Mouse (Mus musculus) thymus, postnatal 10 days (tissue): ENCODE data around the gene Cnnm3.

ENCODE experiments used
- DNase-seq, 2 experiments: peaks; one replicate each; pipeline ENCODE4 v3.0.0; 2021; ENCODE audit warnings: low spot score in 2 of 2

Gene Cnnm3

GRCm38 (mm10) chr1:36556553-36557456 lies 45.1 kb downstream of the Cnnm3 start:
- peak; percentile 84 to 94 for DNase-seq

DNA sequence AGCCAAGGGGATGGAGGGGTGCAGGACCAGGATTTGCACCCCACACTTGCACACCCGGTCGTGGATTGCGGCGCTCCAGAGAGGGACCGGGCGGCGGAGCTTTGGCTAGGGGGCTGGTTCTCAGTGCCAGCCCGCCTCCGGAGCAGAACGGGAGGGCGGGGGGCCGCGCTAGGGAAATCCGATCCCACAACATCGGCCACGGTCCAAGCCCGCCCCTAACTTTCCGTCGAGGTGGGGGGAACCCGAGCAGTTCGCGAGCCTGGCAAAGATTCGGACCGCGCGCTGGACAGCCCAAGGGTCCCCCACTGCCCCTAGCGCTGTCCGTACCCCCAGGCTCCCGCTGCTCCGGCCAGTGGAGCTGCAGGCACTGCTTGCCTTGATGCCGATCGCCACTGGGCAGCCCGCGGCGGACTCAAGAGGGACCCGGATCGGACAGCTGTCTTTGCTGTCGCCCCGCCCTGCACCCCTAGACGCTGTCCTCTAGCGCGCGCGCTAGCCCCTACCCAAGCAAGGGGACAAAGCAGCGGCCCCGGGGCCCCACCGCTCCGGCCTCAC lies 45.9 kb downstream of the Cnnm3 start:
- peak in 1 of 2 experiments; percentile 31 for DNase-seq

DNA sequence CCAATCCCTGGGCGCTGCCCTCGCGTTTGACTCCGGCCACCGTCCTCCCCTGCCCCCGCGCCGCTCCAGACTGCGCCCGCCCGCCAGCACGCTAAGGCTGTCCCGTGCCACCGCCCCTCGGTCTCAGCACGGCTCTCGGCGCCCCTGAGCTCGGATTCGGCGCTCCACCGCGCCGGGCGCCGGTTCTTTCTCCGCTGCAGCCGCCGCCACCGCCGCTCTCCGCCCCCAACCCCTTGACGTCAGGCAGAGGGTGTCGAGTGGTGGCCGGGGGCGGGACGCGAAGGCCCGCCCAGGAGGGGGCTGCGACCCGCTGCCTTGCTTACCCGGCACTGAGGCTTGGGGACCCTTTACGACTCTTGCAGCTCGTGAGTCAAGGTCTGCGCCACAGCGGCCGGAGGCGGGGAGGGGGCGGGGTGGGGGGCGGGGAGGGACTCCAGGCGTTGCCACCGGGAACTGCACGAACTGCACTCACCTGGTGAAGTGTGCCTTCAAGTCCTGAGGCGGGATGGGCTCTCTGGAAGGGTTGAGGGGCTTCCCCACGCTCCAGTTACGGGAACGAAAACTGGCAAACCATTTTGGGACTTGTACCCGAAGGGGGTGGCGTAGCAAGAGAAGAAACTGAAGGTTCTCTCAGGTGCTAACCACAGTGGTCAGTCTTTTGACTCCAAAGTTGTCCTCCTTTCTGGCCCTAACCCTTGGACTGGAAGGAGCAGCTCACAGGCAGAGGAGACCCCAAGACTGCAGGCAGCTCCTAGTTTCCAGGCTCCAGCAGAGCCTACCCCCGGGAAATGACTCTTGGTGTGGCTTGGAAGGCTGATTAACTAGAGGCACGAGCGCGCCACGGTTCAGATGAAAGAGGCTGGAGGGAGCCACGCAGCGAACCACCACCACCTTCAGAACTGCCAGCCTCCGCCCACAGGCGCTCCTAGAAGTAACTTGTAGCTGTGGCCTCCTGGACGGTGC lies 46.6 kb downstream of the Cnnm3 start, which contains the start of gene Sema4c:
Gene Sema4c (minus strand): TSS at position 319 of the 963 bp plus-strand sequence.
- DNase-seq: peak; percentile 38 to 61

- DNase-seq: no peak
These were observed 47.6 kb downstream of the Cnnm3 start for GRCm38 (mm10) chr1:36559256-36559655.

- DNase-seq: no peak
These were observed 48.2 kb downstream of the Cnnm3 start for GRCm38 (mm10) chr1:36559888-36560287.

- DNase-seq: no peak
These were observed 49.2 kb downstream of the Cnnm3 start for GRCm38 (mm10) chr1:36560903-36561302.

GRCm38 (mm10) chr1:36562388-36562787 lies 50.7 kb downstream of the Cnnm3 start:
- DNase-seq: no peak

- DNase-seq: no peak
These were observed 51.5 kb downstream of the Cnnm3 start for GRCm38 (mm10) chr1:36563197-36563596.

GRCm38 (mm10) chr1:36563632-36564031 lies 52.0 kb downstream of the Cnnm3 start:
- no peak for DNase-seq

GRCm38 (mm10) chr1:36564101-36564500 lies 52.4 kb downstream of the Cnnm3 start:
- no peak for DNase-seq

DNA sequence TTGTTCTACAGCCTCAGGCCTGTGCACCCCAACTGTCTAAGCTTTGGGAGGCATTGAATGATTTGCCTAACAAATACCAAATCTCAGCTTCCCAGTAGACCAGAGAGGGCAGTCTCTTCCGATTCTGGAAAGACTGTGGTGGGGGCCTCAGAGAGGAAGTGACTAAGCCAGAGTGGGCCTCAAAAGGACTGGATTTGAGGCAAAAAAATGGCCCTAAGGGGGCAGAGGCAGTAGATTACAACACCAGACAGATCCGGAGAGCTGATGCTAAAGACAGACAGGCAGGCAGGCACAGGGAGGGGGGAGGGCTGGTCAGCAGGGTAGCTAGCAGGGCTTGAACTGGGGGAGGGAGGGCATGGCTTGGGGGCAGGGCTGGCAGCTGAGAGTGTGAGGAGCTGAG lies 54.8 kb downstream of the Cnnm3 start:
- DNase-seq: no peak

DNA sequence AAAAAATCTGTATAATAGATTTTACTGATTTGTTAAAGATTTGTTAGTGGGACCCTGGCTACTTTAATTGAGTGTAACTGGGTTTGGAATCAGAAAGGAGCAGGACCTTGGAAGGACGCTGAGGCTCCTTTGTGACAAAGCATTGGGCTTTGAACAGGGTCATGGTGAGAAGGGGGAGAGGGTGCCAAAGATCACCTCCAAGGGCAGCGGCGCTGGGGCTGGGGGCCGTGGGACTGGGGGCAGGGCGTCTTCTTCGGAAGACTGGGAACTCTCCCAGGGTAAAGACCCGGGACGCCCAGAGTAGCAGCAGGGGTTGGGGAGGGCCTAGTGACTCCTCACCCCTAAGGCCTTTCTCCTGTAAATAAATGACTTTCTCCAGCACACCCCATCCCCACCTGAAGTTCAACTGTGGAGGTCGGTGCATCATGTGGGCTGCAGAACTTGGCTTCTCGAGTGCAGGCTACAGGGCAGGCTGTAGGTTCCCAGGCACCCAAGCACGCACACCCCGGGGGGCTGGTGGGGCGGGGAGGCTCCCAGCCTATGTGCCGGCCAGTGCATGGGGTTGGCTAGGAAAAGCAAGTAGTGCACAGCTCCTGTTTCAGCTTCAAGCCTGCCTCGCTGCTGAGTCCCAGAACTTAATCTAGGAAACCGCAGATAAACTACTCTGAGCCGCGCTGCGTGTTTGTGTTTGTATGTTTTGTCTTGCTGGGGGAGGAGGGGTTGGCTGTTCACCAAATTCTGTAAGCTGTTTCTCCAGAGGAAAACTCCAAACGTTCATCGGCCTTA lies 56.3 kb downstream of the Cnnm3 start:
- no peak for DNase-seq

DNA sequence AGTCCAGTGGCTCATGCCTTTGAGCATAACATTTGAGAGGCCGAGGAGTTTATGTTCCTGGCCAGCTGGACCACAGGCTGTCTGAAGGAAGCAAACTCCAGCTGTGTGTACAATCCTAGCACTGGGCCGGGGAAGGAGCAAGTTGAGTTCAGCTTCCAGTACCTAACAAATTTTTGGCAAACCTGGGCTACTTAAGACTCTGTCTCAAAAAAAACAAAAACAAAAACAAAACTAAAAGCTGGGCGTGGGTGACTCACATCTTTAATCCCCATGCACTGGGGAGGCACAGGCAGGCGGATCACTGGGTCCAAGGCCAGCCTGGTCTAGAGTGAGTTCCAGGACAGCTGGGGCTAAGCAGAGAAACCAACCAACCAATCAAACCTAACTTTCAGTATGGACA lies 57.1 kb downstream of the Cnnm3 start:
- DNase-seq: no peak

- DNase-seq: no peak
These were observed 58.1 kb downstream of the Cnnm3 start for GRCm38 (mm10) chr1:36569694-36570276.

- no peak for DNase-seq
These were observed 58.7 kb downstream of the Cnnm3 start for GRCm38 (mm10) chr1:36570320-36570719.

DNA sequence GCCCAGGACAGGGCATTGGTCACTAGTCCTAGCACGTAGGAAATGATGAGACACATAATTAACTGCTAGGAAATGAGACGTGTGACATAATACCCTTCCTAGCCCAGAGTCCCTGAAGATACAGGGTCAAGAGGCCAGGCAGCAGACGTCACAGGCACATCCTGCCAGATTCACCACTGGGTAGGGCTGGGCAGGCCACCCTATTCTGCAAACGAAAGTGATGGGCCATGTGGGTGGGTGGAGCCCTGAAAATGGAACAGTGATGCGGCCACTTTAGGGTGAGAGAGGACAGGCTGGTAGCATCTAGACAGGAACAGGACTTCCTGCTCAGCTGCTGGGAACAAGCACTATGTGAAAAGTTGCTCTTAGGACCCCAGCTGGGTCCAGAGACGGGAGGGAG lies 60.0 kb downstream of the Cnnm3 start:
- DNase-seq: no peak

GRCm38 (mm10) chr1:36572140-36572700 lies 60.6 kb downstream of the Cnnm3 start:
- DNase-seq: no peak

DNA sequence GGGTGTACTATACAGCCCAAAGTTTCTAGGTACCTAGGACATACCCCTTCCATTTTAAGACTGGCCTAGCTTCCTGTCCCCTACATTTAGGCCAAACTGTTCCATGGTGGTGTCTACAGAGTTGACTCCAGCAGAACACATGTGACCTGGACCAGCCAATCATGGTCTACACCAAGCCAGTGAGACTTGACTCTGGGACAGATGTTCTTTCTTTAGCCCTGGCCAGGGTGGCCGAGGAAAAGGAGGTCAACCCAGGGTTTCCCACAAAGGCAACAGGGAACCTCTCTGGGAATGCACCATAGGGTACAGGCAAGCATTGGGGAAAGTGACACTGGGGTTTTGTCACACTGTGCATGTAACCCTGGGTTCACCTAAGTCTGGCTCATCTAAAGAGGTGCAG lies 61.0 kb downstream of the Cnnm3 start:
- DNase-seq: no peak

GRCm38 (mm10) chr1:36573524-36573923 lies 61.9 kb downstream of the Cnnm3 start:
- no peak for DNase-seq

- DNase-seq: no peak
These were observed 62.7 kb downstream of the Cnnm3 start for GRCm38 (mm10) chr1:36574196-36574955.
